Mouse (Mus musculus) c-Kit-positive CD71-positive TER-119-negative erythroid progenitor cells, embryonic 14.5 days (primary cell): Measurements from ENCODE around the gene Qrich1.

ENCODE experiments used
- DNase-seq: peaks from one replicate; pipeline ENCODE4 v3.0.0-alpha.2; 2013; ENCODE audit warnings: low read depth

Qrich1 gene

GRCm38 (mm10) chr9:108564131-108564530 is 47.5 kb downstream of the Qrich1 start:
- peak; percentile 39 for DNase-seq

- DNase-seq, result no peak
These were observed 49.5 kb downstream of the Qrich1 start for GRCm38 (mm10) chr9:108565881-108566814.

GRCm38 (mm10) chr9:108566815-108567776 is 50.5 kb downstream of the Qrich1 start, which contains the start of gene Ndufaf3:
Gene Ndufaf3, minus strand, starts transcription at chr9:108567434.
- peak; percentile 92 for DNase-seq

GRCm38 (mm10) chr9:108567931-108568419 is 51.4 kb downstream of the Qrich1 start:
- no peak for DNase-seq

GRCm38 (mm10) chr9:108568511-108568921 is 51.9 kb downstream of the Qrich1 start:
- DNase-seq, result no peak

- DNase-seq, result peak; percentile 95
These were observed 53.0 kb downstream of the Qrich1 start, which contains the start of gene Dalrd3 for GRCm38 (mm10) chr9:108569381-108570206. Gene Dalrd3, plus strand, starts transcription at chr9:108569886.

GRCm38 (mm10) chr9:108570207-108570896 is 53.7 kb downstream of the Qrich1 start:
- DNase-seq, result peak; percentile 88

- no peak for DNase-seq
These were observed 54.9 kb downstream of the Qrich1 start for GRCm38 (mm10) chr9:108571401-108571973.

- DNase-seq, result no peak
These were observed 55.7 kb downstream of the Qrich1 start for GRCm38 (mm10) chr9:108572321-108572720.

GRCm38 (mm10) chr9:108573774-108574690 is 57.4 kb downstream of the Qrich1 start:
- DNase-seq, result no peak

GRCm38 (mm10) chr9:108574921-108575320 is 58.3 kb downstream of the Qrich1 start:
- no peak for DNase-seq

GRCm38 (mm10) chr9:108575321-108576297 is 59.0 kb downstream of the Qrich1 start:
- DNase-seq, result no peak

GRCm38 (mm10) chr9:108577025-108577424 is 60.4 kb downstream of the Qrich1 start:
- DNase-seq, result no peak

GRCm38 (mm10) chr9:108577934-108578544 is 61.4 kb downstream of the Qrich1 start:
- peak; percentile 39 for DNase-seq

- DNase-seq, result peak; percentile 83
These were observed 62.1 kb downstream of the Qrich1 start, which contains the start of gene Wdr6 for GRCm38 (mm10) chr9:108578545-108579343. Gene Wdr6, minus strand, starts transcription at chr9:108578739.

GRCm38 (mm10) chr9:108579344-108579690 is 62.7 kb downstream of the Qrich1 start:
- no peak for DNase-seq
